Mouse (Mus musculus) B cell, adult 62 days (primary cell): ENCODE data around the gene Mrpl41. TPM values are rescaled to one million over a fixed set of nuclear protein-coding genes. Genes with fewer than 3 reads are reported as not detected.

ENCODE experiments used
- total RNA-seq: library from RNA; stranded (reverse); gene quantifications from 4 replicates; pipeline ENCODE4 v1.2.4, GENCODE M21; 2023

Mrpl41 gene
- total RNA-seq, result 19.0 to 23.1 TPM (median 21.2 TPM) in 4 replicates

GRCm38 (mm10) chr2:24974906-24975703 is at the start of gene Mrpl41:
Gene Mrpl41 (minus strand): TSS chr2:24975098.

GRCm38 (mm10) chr2:24975704-24976297 is 903 bp upstream of the Mrpl41 start, which contains the start of gene Pnpla7:
Gene Pnpla7 (plus strand): TSS chr2:24976033.

GRCm38 (mm10) chr2:24962304-24963000 is 12.4 kb downstream of the Mrpl41 start, which contains the start of gene Dph7:
Gene Dph7 (plus strand): TSS chr2:24962400.

GRCm38 (mm10) chr2:24949421-24950188 is 25.3 kb downstream of the Mrpl41 start, which contains the start of gene Zmynd19:
Gene Zmynd19 (plus strand): TSS chr2:24949792.

GRCm38 (mm10) chr2:24935057-24935796 is 39.7 kb downstream of the Mrpl41 start, which contains the start of gene Arrdc1:
Gene Arrdc1 (minus strand): TSS chr2:24935252.

Other genes starting within 250 kb of the Mrpl41 start
- gene Cacna1b, start 211.9 kb downstream of the Mrpl41 start, total RNA-seq, result 0.12 to 0.30 TPM (median 0.16 TPM) in 3 of 4 replicates, not detected in the other
- 125 to 127 TPM (median 126 TPM) in 4 replicates for gene Ehmt1, start 55.5 kb downstream of the Mrpl41 start, total RNA-seq
- gene Arrdc1, start 39.8 kb downstream of the Mrpl41 start, total RNA-seq, result 118 to 128 TPM (median 125 TPM) in 4 replicates
- gene Zmynd19, start 25.3 kb downstream of the Mrpl41 start, total RNA-seq, result 15.1 to 24.6 TPM (median 17.8 TPM) in 4 replicates
- gene Dph7, start 12.7 kb downstream of the Mrpl41 start, total RNA-seq, result 11.7 to 12.7 TPM (median 12.3 TPM) in 4 replicates
- gene Pnpla7, start 935 bp upstream of the Mrpl41 start, total RNA-seq, result 120 to 131 TPM (median 127 TPM) in 4 replicates
- gene Nsmf, start 79.3 kb upstream of the Mrpl41 start, total RNA-seq, result 38.8 to 54.8 TPM (median 42.4 TPM) in 4 replicates
- not detected in 4 replicates for gene Entpd8, start 105.2 kb upstream of the Mrpl41 start, total RNA-seq
- not detected in 4 replicates for gene Noxa1, start 120.1 kb upstream of the Mrpl41 start, total RNA-seq
- gene Nrarp, start 205.7 kb upstream of the Mrpl41 start, total RNA-seq, result 5.2 to 8.3 TPM (median 7.2 TPM) in 4 replicates
- gene Tor4a, start 221.8 kb upstream of the Mrpl41 start, total RNA-seq, result 29.8 to 31.9 TPM (median 30.9 TPM) in 4 replicates
- gene Nelfb, start 236.4 kb upstream of the Mrpl41 start, total RNA-seq, result 71.6 to 75.6 TPM (median 72.5 TPM) in 4 replicates
- not detected in 4 replicates for gene Stpg3, start 239.5 kb upstream of the Mrpl41 start, total RNA-seq
- 0.89 TPM in 1 of 4 replicates, not detected in the others for gene Fam166a, start 243.6 kb upstream of the Mrpl41 start, total RNA-seq
- gene Tubb4b, start 249.6 kb upstream of the Mrpl41 start, total RNA-seq, result 101 to 123 TPM (median 110 TPM) in 4 replicates